Mouse (Mus musculus) hindbrain, embryonic 10.5 days (tissue): ENCODE data around the gene Dleu7. TPM values are rescaled to one million over a fixed set of nuclear protein-coding genes. Genes with fewer than 3 reads are reported as not detected.

ENCODE experiments used
- DNase-seq: peaks from one replicate; pipeline ENCODE4 v3.0.0-alpha.2; 2017; ENCODE audit warnings: low spot score
- H3K27ac ChIP-seq: fragments of 300-500 bp; sonication (generic); 2 replicates; pipeline ENCODE4 v1.5.1; 2016; ENCODE audit warnings: mild to moderate bottlenecking, moderate library complexity
- H3K27me3 ChIP-seq: fragments of 300-500 bp; sonication (generic); 2 replicates; pipeline ENCODE4 v1.6.1; 2016; ENCODE audit warnings: mild to moderate bottlenecking; ENCODE audit not compliant: poor library complexity, insufficient read depth, severe bottlenecking
- H3K36me3 ChIP-seq: fragments of 300-500 bp; sonication (generic); 2 replicates; pipeline ENCODE4 v1.6.1; 2016; ENCODE audit warnings: mild to moderate bottlenecking, moderate library complexity
- H3K4me1 ChIP-seq: fragments of 300-500 bp; sonication (generic); replicated peaks from 2 replicates; pipeline ENCODE4 v1.6.1; 2016; ENCODE audit warnings: mild to moderate bottlenecking
- H3K4me3 ChIP-seq: fragments of 300-500 bp; sonication (generic); 2 replicates; pipeline ENCODE4 v1.5.1; 2016; ENCODE audit warnings: mild to moderate bottlenecking, moderate library complexity
- H3K9me3 ChIP-seq: fragments of 300-500 bp; sonication (generic); 2 replicates; pipeline ENCODE4 v1.6.1; 2016; ENCODE audit warnings: mild to moderate bottlenecking, moderate library complexity
- WGBS: fragments of 180-500 bp; shearing (Covaris S2); methylation state at CpG from one replicate; pipeline ENCODE4 v1.1.7; 2016; 5-methylcytosine and 5-hydroxymethylcytosine counted together
- polyA plus RNA-seq: library from polyadenylated mRNA; unstranded; fragments of >200 nt; fragmentation: Nextera tagmentation; extraction: Ambion mirVana; gene quantifications from 2 replicates; pipeline ENCODE4 v1.2.1, GENCODE M21; 2016

Gene Dleu7
- polyA plus RNA-seq, 1 experiment from 2014 or later = 1.9 TPM

GRCm38 (mm10) chr14:62258125-62258524 lies 34.7 kb downstream of the Dleu7 start:
- WGBS = 87% methylated on average over 6 of the region's 6 CpGs
- no peak for DNase-seq
- H3K9me3 ChIP-seq = no peaks in the 10 kb centered on the region
- H3K4me1 ChIP-seq = peaks cover 9% of the 10 kb centered on the region
- H3K27ac ChIP-seq = no peak overlapping the region
- H3K27me3 ChIP-seq = no peaks in the 10 kb centered on the region
- H3K36me3 ChIP-seq = no peaks in the 10 kb centered on the region
- no peak overlapping the region for H3K4me3 ChIP-seq

- no peak for DNase-seq
- WGBS = 88% methylated on average over 5 of the region's 5 CpGs
- no peak overlapping the region for H3K27ac ChIP-seq
- H3K4me3 ChIP-seq = no peak overlapping the region
- H3K27me3 ChIP-seq = no peaks in the 10 kb centered on the region
- peaks cover 9% of the 10 kb centered on the region for H3K4me1 ChIP-seq
- no peaks in the 10 kb centered on the region for H3K9me3 ChIP-seq
- H3K36me3 ChIP-seq = no peaks in the 10 kb centered on the region
Measured at GRCm38 (mm10) chr14:62256066-62256465, 36.8 kb downstream of the Dleu7 start.

GRCm38 (mm10) chr14:62254371-62254770 lies 38.5 kb downstream of the Dleu7 start:
- no peaks in the 10 kb centered on the region for H3K9me3 ChIP-seq
- DNase-seq = no peak
- no peak overlapping the region for H3K27ac ChIP-seq
- WGBS = 67% methylated on average over 8 of the region's 8 CpGs
- H3K36me3 ChIP-seq = no peaks in the 10 kb centered on the region
- H3K4me1 ChIP-seq = peaks cover 8% of the 10 kb centered on the region
- peaks cover 5% of the 10 kb centered on the region; the same call in 1 of the 2 replicates for H3K27me3 ChIP-seq
- no peak overlapping the region for H3K4me3 ChIP-seq

GRCm38 (mm10) chr14:62251999-62252398 lies 40.8 kb downstream of the Dleu7 start:
- H3K9me3 ChIP-seq = no peaks in the 10 kb centered on the region
- H3K4me3 ChIP-seq = no peak overlapping the region
- H3K27ac ChIP-seq = no peak overlapping the region
- H3K27me3 ChIP-seq = peaks cover 5% of the 10 kb centered on the region; the same call in 1 of the 2 replicates
- 8% methylated on average over 4 of the region's 4 CpGs for WGBS
- peaks cover 17% of the 10 kb centered on the region for H3K4me1 ChIP-seq
- H3K36me3 ChIP-seq = no peaks in the 10 kb centered on the region
- DNase-seq = peak; percentile 58

- no peaks in the 10 kb centered on the region for H3K36me3 ChIP-seq
- H3K27ac ChIP-seq = no peak overlapping the region
- no peak overlapping the region for H3K4me3 ChIP-seq
- no peak for DNase-seq
- peaks cover 10% of the 10 kb centered on the region; the same call in 1 of the 2 replicates for H3K27me3 ChIP-seq
- H3K4me1 ChIP-seq = peaks cover 27% of the 10 kb centered on the region
- H3K9me3 ChIP-seq = no peaks in the 10 kb centered on the region
- 68% methylated on average over 3 of the region's 3 CpGs for WGBS
Measured at GRCm38 (mm10) chr14:62250046-62250445, 42.8 kb downstream of the Dleu7 start.

- DNase-seq = no peak
- peaks cover 27% of the 10 kb centered on the region for H3K4me1 ChIP-seq
- no peak overlapping the region for H3K27ac ChIP-seq
- no peak overlapping the region for H3K4me3 ChIP-seq
- 88% methylated on average over 2 of the region's 2 CpGs for WGBS
- H3K36me3 ChIP-seq = no peaks in the 10 kb centered on the region
- peaks cover 10% of the 10 kb centered on the region; the same call in 1 of the 2 replicates for H3K27me3 ChIP-seq
- H3K9me3 ChIP-seq = no peaks in the 10 kb centered on the region
Measured at GRCm38 (mm10) chr14:62249251-62249650, 43.6 kb downstream of the Dleu7 start.

GRCm38 (mm10) chr14:62248796-62249195 lies 44.1 kb downstream of the Dleu7 start:
- Histone ChIP-seq H3K4me1 (peaks cover 27% of the 10 kb centered on the region), H3K36me3 (no peaks in the 10 kb centered on the region), H3K4me3 (no peak overlapping the region), H3K27ac (no peak overlapping the region), H3K9me3 (no peaks in the 10 kb centered on the region), H3K27me3 (peaks cover 13% of the 10 kb centered on the region; the same call in 1 of the 2 replicates)
- no peak for DNase-seq
- WGBS = 86% methylated on average over 10 of the region's 10 CpGs

- DNase-seq = no peak
- Histone ChIP-seq H3K9me3 (no peaks in the 10 kb centered on the region), H3K36me3 (no peaks in the 10 kb centered on the region), H3K4me1 (peaks cover 27% of the 10 kb centered on the region), H3K27ac (no peak overlapping the region), H3K4me3 (no peak overlapping the region), H3K27me3 (peaks cover 13% of the 10 kb centered on the region; the same call in 1 of the 2 replicates)
- WGBS = 63% methylated on average over 7 of the region's 7 CpGs
Measured at GRCm38 (mm10) chr14:62248345-62248744, 44.5 kb downstream of the Dleu7 start.

GRCm38 (mm10) chr14:62245557-62245956 lies 47.3 kb downstream of the Dleu7 start:
- peaks cover 11% of the 10 kb centered on the region; the same call in 1 of the 2 replicates for H3K27me3 ChIP-seq
- 0 out of 2 replicates have a peak overlapping the region, but pooled peaks have one; percentile 5 for H3K27ac ChIP-seq
- no peaks in the 10 kb centered on the region for H3K36me3 ChIP-seq
- no peaks in the 10 kb centered on the region for H3K9me3 ChIP-seq
- no peak overlapping the region for H3K4me3 ChIP-seq
- peaks cover 27% of the 10 kb centered on the region for H3K4me1 ChIP-seq
- 21% methylated on average over 4 of the region's 4 CpGs for WGBS
- peak; percentile 6 for DNase-seq

- Histone ChIP-seq H3K4me1 (peaks cover 22% of the 10 kb centered on the region), H3K36me3 (no peaks in the 10 kb centered on the region), H3K27ac (no peak overlapping the region), H3K27me3 (peaks cover 8% of the 10 kb centered on the region; the same call in 1 of the 2 replicates), H3K9me3 (no peaks in the 10 kb centered on the region), H3K4me3 (no peak overlapping the region)
- 69% methylated on average over 2 of the region's 2 CpGs for WGBS
- DNase-seq = no peak
Measured at GRCm38 (mm10) chr14:62243530-62243929, 49.3 kb downstream of the Dleu7 start.

GRCm38 (mm10) chr14:62235969-62236368 lies 56.9 kb downstream of the Dleu7 start:
- peak; percentile 9 for DNase-seq

GRCm38 (mm10) chr14:62235214-62235613 lies 57.6 kb downstream of the Dleu7 start:
- no peaks in the 10 kb centered on the region for H3K27me3 ChIP-seq
- H3K36me3 ChIP-seq = no peaks in the 10 kb centered on the region
- no peak for DNase-seq
- no peaks in the 10 kb centered on the region for H3K9me3 ChIP-seq
- no peak overlapping the region for H3K27ac ChIP-seq
- peaks cover 6% of the 10 kb centered on the region for H3K4me1 ChIP-seq
- 64% methylated on average over 1 of the region's 1 CpGs for WGBS
- H3K4me3 ChIP-seq = no peak overlapping the region

More at GRCm38 (mm10) chr14:62235969-62236368, 56.9 kb downstream of the Dleu7 start:
- Histone ChIP-seq H3K4me1 (peaks cover 2% of the 10 kb centered on the region), H3K27me3 (no peaks in the 10 kb centered on the region), H3K4me3 (no peak overlapping the region), H3K27ac (no peak overlapping the region), H3K36me3 (no peaks in the 10 kb centered on the region), H3K9me3 (no peaks in the 10 kb centered on the region)
- WGBS = 64% methylated on average over 7 of the region's 7 CpGs

GRCm38 (mm10) chr14:62230968-62231367 lies 61.9 kb downstream of the Dleu7 start:
- Histone ChIP-seq H3K4me3 (no peak overlapping the region), H3K4me1 (peaks cover 18% of the 10 kb centered on the region), H3K36me3 (no peaks in the 10 kb centered on the region), H3K27me3 (no peaks in the 10 kb centered on the region), H3K9me3 (no peaks in the 10 kb centered on the region), H3K27ac (no peak overlapping the region)
- no peak for DNase-seq
- 36% methylated on average over 3 of the region's 3 CpGs for WGBS

GRCm38 (mm10) chr14:62227101-62227500 lies 65.7 kb downstream of the Dleu7 start:
- DNase-seq = no peak
- H3K4me1 ChIP-seq = peaks cover 18% of the 10 kb centered on the region
- no peaks in the 10 kb centered on the region for H3K36me3 ChIP-seq
- no peak overlapping the region for H3K4me3 ChIP-seq
- H3K27me3 ChIP-seq = no peaks in the 10 kb centered on the region
- no peaks in the 10 kb centered on the region for H3K9me3 ChIP-seq
- H3K27ac ChIP-seq = no peak overlapping the region
- 66% methylated on average over 5 of the region's 5 CpGs for WGBS
